Mouse (Mus musculus) layer of hippocampus, adult 8-10 months (tissue): ENCODE data around the gene Pdzk1ip1. TPM values are rescaled to one million over a fixed set of nuclear protein-coding genes. Genes with fewer than 3 reads are reported as not detected.
A peak's percentile ranks its signal among the peaks of the same experiment; 100 is the strongest.

Experiments
- DNase-seq, 2 experiments: peaks; one replicate each; pipeline ENCODE4 v3.0.0; 2022; ENCODE audit warnings: low spot score in 2 of 2
- total RNA-seq, 4 experiments: library from RNA; stranded (reverse); gene quantifications; 2 replicates each; pipeline ENCODE4 v1.2.4; 2022

Gene Pdzk1ip1
- total RNA-seq, 4 experiments from 2014 or later, result 0.54 to 1.5 (median 0.74) TPM

- no peak for DNase-seq
Measured at GRCm38 (mm10) chr4:115121162-115121561, 32.7 kb downstream of the Pdzk1ip1 start.

DNA sequence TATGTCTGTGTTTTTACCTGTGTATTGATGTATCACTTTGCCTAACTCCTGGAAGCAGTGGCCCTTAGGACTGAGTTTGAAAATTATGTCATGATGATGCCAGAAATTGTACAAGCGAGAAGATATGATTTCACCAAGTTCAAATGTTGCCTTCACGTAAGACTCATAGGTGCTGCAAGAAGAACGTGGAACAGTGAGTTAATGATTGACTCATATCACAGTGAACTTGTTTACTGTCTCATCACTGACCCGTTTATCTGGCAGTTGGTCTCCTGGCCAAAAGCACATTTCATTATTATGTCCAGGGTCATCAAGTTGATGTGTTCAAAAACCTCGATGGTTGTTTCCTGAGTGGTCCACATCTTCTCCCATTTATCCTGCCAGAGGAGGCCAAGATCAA lies 33.1 kb downstream of the Pdzk1ip1 start:
- no peak for DNase-seq

- DNase-seq, result no peak
Measured at GRCm38 (mm10) chr4:115123507-115123906, 35.0 kb downstream of the Pdzk1ip1 start.

- no peak for DNase-seq
Measured at GRCm38 (mm10) chr4:115124713-115125112, 36.2 kb downstream of the Pdzk1ip1 start.

- no peak for DNase-seq
Measured at GRCm38 (mm10) chr4:115133085-115133484, 44.6 kb downstream of the Pdzk1ip1 start.

DNA sequence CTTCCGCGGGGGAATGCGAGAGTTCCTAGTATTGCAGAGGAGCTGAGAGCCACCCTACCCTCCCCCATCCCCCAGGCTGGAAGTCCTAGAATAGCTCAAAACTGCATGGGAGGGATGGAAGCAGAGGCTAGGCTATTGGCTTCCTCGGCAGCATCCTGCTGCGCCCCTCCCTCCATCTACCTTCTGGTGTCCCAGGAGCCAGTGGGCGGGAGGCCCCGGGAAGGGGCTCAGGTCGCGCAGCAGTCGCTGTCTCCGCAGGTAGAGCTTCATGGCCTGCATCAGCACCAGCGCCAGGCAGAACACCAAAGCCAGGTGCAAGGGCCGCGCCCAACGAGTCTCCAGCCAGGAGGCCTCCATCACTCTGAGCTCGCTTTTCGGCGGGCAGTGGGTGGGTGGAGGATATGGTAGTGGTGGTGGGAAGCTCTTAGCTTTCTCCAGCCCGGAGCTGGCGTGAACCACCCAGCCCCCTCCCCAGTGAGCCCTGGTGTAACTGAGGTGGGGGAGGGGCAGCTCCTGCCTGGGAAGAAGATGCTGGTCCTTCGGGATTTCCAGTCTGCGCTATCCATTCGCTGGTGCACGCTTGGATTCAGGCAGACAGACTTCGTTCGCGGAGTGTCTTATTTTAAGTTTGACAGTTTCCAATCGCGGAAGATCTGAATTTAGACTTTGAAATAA lies 45.2 kb downstream of the Pdzk1ip1 start, which contains the start of gene Cyp4x1:
TSS of gene Cyp4x1 (minus strand) at position 661 of the 675 bp plus-strand sequence.
- peak; percentile 62 to 66 for DNase-seq

DNA sequence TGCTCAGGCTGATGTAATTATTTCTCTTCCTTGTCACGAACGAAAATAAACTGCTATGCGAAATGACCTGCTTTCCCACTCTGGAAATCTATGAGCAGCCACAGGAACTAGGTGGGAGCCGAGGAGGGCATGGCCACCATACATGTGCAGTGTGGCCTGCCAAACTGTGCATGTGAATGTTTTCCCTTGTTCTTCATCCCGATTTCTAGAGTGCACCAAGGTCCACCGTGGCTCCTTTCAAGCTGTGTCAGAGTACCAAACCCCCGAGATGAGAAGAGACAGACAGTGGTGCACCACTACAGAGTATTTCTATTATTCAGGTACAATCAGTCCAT lies 45.8 kb downstream of the Pdzk1ip1 start:
- no peak for DNase-seq

Other genes with a start within 250 kb of the Pdzk1ip1 start
- gene Foxd2, start 179.8 kb upstream of the Pdzk1ip1 start, total RNA-seq, result under 1 TPM; 0.35 to 0.52 (median 0.39) TPM
- gene Foxe3, start 162.7 kb upstream of the Pdzk1ip1 start, total RNA-seq, result not detected
- gene Cmpk1, start 101.5 kb upstream of the Pdzk1ip1 start, total RNA-seq, result 10 to 100 TPM; 56.4 to 59.9 (median 57.4) TPM
- under 1 TPM in 3 of 4 experiments, not detected in 1; 0.12 to 0.54 (median 0.20) TPM for gene Stil, start 88.5 kb upstream of the Pdzk1ip1 start, total RNA-seq
- 1 to 10 TPM; 1.1 to 2.6 (median 1.7) TPM for gene Tal1, start 32.3 kb upstream of the Pdzk1ip1 start, total RNA-seq
- gene Cyp4x1, start 45.6 kb downstream of the Pdzk1ip1 start, total RNA-seq, result 1 to 10 TPM; 8.1 to 8.9 (median 8.5) TPM
- not detected for gene Cyp4a29, start 153.4 kb downstream of the Pdzk1ip1 start, total RNA-seq
- gene Cyp4a12a, start 210.3 kb downstream of the Pdzk1ip1 start, total RNA-seq, result not detected